ENCODE assay signal across 8 mouse cellular contexts in the genomic region with DNA sequence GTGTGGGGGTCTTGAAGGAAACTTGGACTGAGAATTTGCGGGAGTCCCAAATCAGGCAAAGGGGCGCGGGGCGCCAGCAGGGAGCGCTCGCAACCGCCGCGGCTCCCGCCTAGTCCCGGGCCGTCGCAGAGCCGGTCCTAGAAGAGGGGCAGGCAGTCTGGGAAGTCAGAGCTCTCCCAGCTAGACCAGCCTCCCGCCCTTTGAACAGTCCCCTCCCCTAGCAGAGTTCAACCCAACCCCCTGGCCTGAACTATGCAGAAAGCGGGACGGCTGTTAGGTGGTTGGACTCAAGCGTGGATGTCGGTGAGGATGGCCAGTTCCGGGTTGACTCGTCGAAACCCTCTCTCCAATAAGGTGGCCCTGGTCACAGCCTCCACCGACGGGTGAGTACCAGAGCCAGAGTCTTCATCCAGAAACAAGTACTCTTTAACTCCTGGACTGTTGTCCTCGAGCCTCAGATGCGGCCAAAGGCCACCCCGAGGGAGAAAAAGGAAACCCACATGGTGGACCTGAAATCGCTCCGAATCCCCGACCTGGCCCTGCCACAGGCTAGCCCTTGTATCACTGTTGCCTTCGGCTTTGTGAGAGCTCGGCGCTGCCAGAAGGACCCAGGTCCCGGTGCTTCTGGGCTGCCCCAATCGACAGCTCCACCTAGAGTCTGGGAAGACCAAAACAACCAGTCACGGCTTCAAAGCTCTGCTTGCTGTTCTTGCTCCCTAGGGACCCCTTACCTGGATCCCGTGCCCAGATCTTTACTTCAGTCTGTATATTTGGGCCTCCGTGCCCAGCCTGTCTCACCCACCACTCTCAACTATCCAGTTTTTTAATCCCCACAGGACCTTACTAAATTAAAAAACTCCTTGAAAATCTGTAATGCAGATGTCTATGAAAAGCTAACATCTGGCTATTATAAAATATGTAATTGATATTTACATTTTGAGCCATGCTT. TPM values are rescaled to one million over a fixed set of nuclear protein-coding genes. Genes with fewer than 3 reads are reported as not detected.
DNase-seq lines count a peak whose midpoint lies in the region; ATAC-seq and TF ChIP-seq lines count a peak whose summit lies in the region.

TSS of gene Dhrs4 (plus strand) at position 108 of the 949 bp plus-strand sequence.

- DNase-seq in CH12.LX (ENCODE audit: extremely low read depth), result peak; percentile 89
- peak; percentile 60 for DNase-seq in c-Kit-positive CD71-negative TER-119-negative erythroid progenitor cells, embryonic 14.5 days (ENCODE audit: low read depth)
- DNase-seq in kidney, postnatal 36 days, result peak; percentile 89 to 92
- peak; percentile 82 for DNase-seq in neural tube, embryonic 11.5 days (ENCODE audit: low spot score)

- peak; percentile 87 for TF ChIP-seq POLR2A in CH12.LX (IDR thresholded peaks at IDR 0.05; ENCODE audit: low read depth, low read length)

- peak; percentile 30 to 86; a peak in 3 of 4 replicates for TF ChIP-seq CTCF in CH12.LX (conservative IDR thresholded peaks at IDR 0.05 in 1 of 2, IDR thresholded peaks at IDR 0.05 in 1 of 2; ENCODE audit: low read depth in 2 of 2, low read length in 2 of 2)

- H3K79me2 ChIP-seq in CH12.LX (replicated peaks; ENCODE audit: control insufficient read depth, extremely low read depth, insufficient read depth, poor library complexity, severe bottlenecking), result 0 out of 2 replicates have a peak, but pooled peaks cover 2% of the 10 kb centered on the region

- peak within 1 kb of the TSS; percentile 47; the same call in 1 of the 2 replicates for H3K27ac ChIP-seq in CH12.LX (ENCODE audit: insufficient read depth, low read depth)
- peak within 1 kb of the TSS; percentile 73 for H3K27ac ChIP-seq in forebrain, embryonic 12.5 days
- H3K27ac ChIP-seq in heart, embryonic 16.5 days (ENCODE audit: low read length), result peak within 1 kb of the TSS; percentile 56
- H3K27ac ChIP-seq in liver, embryonic 15.5 days (replicated peaks), result peak within 1 kb of the TSS; percentile 91
- peak within 1 kb of the TSS; percentile 64; the same call in 1 of the 2 replicates for H3K27ac ChIP-seq in neural tube, embryonic 11.5 days (ENCODE audit: low read depth, low read length)
- H3K27ac ChIP-seq in stomach, embryonic 16.5 days (ENCODE audit: low read length), result peak within 1 kb of the TSS; percentile 94

- no peaks in the 10 kb centered on the region for H3K27me3 ChIP-seq in CH12.LX (replicated peaks)
- no peaks in the 10 kb centered on the region for H3K27me3 ChIP-seq in forebrain, embryonic 12.5 days
- H3K27me3 ChIP-seq in heart, embryonic 16.5 days (ENCODE audit: control insufficient read depth, insufficient read depth, low read length), result no peaks in the 10 kb centered on the region
- H3K27me3 ChIP-seq in liver, embryonic 15.5 days, result no peaks in the 10 kb centered on the region
- no peaks in the 10 kb centered on the region for H3K27me3 ChIP-seq in neural tube, embryonic 11.5 days (ENCODE audit: control insufficient read depth, insufficient read depth, low read length)
- H3K27me3 ChIP-seq in stomach, embryonic 16.5 days (ENCODE audit: control insufficient read depth, insufficient read depth, low read length), result no peaks in the 10 kb centered on the region

- peak; percentile 96 for ATAC-seq in forebrain, embryonic 12.5 days (ENCODE audit: low FRiP score)
- peak; percentile 95 for ATAC-seq in heart, embryonic 16.5 days (replicated peaks; ENCODE audit: extremely low read depth, insufficient read depth, low FRiP score)
- ATAC-seq in liver, embryonic 15.5 days (ENCODE audit: insufficient read depth), result peak; percentile 86
- peak; percentile 95 for ATAC-seq in neural tube, embryonic 11.5 days (ENCODE audit: insufficient read depth, low FRiP score, low TSS enrichment)
- peak; percentile 98 for ATAC-seq in stomach, embryonic 16.5 days (ENCODE audit: insufficient read depth, low FRiP score)

- H3K4me1 ChIP-seq in CH12.LX (ENCODE audit: control insufficient read depth in 1 of 2, insufficient read depth in 2 of 2), result peaks cover 6 to 23% of the 10 kb centered on the region in 2 experiments
- H3K4me1 ChIP-seq in forebrain, embryonic 12.5 days, result peaks cover 6% of the 10 kb centered on the region; the same call in 1 of the 2 replicates
- H3K4me1 ChIP-seq in heart, embryonic 16.5 days (ENCODE audit: control insufficient read depth, insufficient read depth, low read length), result peaks cover 8% of the 10 kb centered on the region
- H3K4me1 ChIP-seq in liver, embryonic 15.5 days (replicated peaks), result peaks cover 66% of the 10 kb centered on the region
- no peaks in the 10 kb centered on the region for H3K4me1 ChIP-seq in neural tube, embryonic 11.5 days (ENCODE audit: control insufficient read depth, insufficient read depth, low read length)
- peaks cover 5% of the 10 kb centered on the region; the same call in 1 of the 2 replicates for H3K4me1 ChIP-seq in stomach, embryonic 16.5 days (ENCODE audit: control insufficient read depth, insufficient read depth, low read length)

- peak within 1 kb of the TSS; percentile 95 for H3K9ac ChIP-seq in CH12.LX (ENCODE audit: insufficient read depth, low read depth)
- H3K9ac ChIP-seq in forebrain, embryonic 12.5 days, result peak within 1 kb of the TSS; percentile 69
- peak within 1 kb of the TSS; percentile 77 for H3K9ac ChIP-seq in heart, embryonic 16.5 days (ENCODE audit: low read length)
- H3K9ac ChIP-seq in liver, embryonic 15.5 days, result peak within 1 kb of the TSS; percentile 74
- H3K9ac ChIP-seq in neural tube, embryonic 11.5 days (ENCODE audit: low read length), result peak within 1 kb of the TSS; percentile 76
- H3K9ac ChIP-seq in stomach, embryonic 16.5 days (ENCODE audit: low read length), result peak within 1 kb of the TSS; percentile 93

- H3K4me2 ChIP-seq in CH12.LX (ENCODE audit: insufficient read depth, low read depth, poor library complexity, severe bottlenecking), result peak within 1 kb of the TSS; percentile 77
- peak within 1 kb of the TSS; percentile 67 for H3K4me2 ChIP-seq in forebrain, embryonic 12.5 days
- H3K4me2 ChIP-seq in heart, embryonic 16.5 days (ENCODE audit: low read depth, low read length), result peak within 1 kb of the TSS; percentile 75
- H3K4me2 ChIP-seq in liver, embryonic 15.5 days, result peak within 1 kb of the TSS; percentile 79
- H3K4me2 ChIP-seq in neural tube, embryonic 11.5 days (ENCODE audit: low read depth), result peak within 1 kb of the TSS; percentile 58
- H3K4me2 ChIP-seq in stomach, embryonic 16.5 days (ENCODE audit: low read depth, low read length), result peak within 1 kb of the TSS; percentile 72

- dilution Hi-C loops in CH12.LX (cut with MboI; ENCODE audit: extremely low pct_ligation_motif_present, extremely low pct_unique_long_range_greater_than_20kb, low sequenced_read_pairs), result no loop called here

- 2% methylated on average over 38 of the region's 38 CpGs for WGBS in forebrain, embryonic 12.5 days
- WGBS in heart, embryonic 16.5 days, result under 1% methylated on average over 38 of the region's 38 CpGs
- WGBS in liver, embryonic 15.5 days (ENCODE audit: insufficient replicate concordance), result under 1% methylated on average over 38 of the region's 38 CpGs
- 2% methylated on average over 38 of the region's 38 CpGs for WGBS in neural tube, embryonic 11.5 days
- 1% methylated on average over 38 of the region's 38 CpGs for WGBS in stomach, embryonic 16.5 days

- no peak; the same call in 1 of the 2 replicates for TF ChIP-seq EP300 in CH12.LX (IDR thresholded peaks at IDR 0.05; ENCODE audit: low read length)

- H3K4me3 ChIP-seq in CH12.LX (replicated peaks in 1 of 3; ENCODE audit: low read depth in 2 of 3, low read length in 2 of 3, poor library complexity in 1 of 3), result peak within 1 kb of the TSS; percentile 62 to 90 (median 79)
- H3K4me3 ChIP-seq in forebrain, embryonic 12.5 days (replicated peaks), result peak within 1 kb of the TSS; percentile 56
- H3K4me3 ChIP-seq in heart, embryonic 16.5 days (ENCODE audit: low read length), result peak within 1 kb of the TSS; percentile 78
- peak within 1 kb of the TSS; percentile 69 for H3K4me3 ChIP-seq in liver, embryonic 15.5 days (replicated peaks)
- peak within 1 kb of the TSS; percentile 57 for H3K4me3 ChIP-seq in neural tube, embryonic 11.5 days (ENCODE audit: low read depth, low read length)
- peak within 1 kb of the TSS; percentile 80 for H3K4me3 ChIP-seq in stomach, embryonic 16.5 days (replicated peaks; ENCODE audit: low read length)

- in situ Hi-C loops in CH12.LX (cut with MboI; ENCODE audit: low pct_ligation_motif_present, low pct_unique_long_range_greater_than_20kb, low sequenced_read_pairs), result no loop called here

- H3K36me3 ChIP-seq in CH12.LX (replicated peaks in 1 of 2; ENCODE audit: control insufficient read depth in 1 of 2, insufficient read depth in 1 of 2, low read length in 1 of 2), result peaks cover 6 to 29% of the 10 kb centered on the region in 2 experiments
- H3K36me3 ChIP-seq in forebrain, embryonic 12.5 days (replicated peaks), result 0 out of 2 replicates have a peak, but pooled peaks cover 4% of the 10 kb centered on the region
- no peaks in the 10 kb centered on the region for H3K36me3 ChIP-seq in heart, embryonic 16.5 days (ENCODE audit: control insufficient read depth, insufficient read depth)
- peaks cover 23% of the 10 kb centered on the region for H3K36me3 ChIP-seq in liver, embryonic 15.5 days (replicated peaks)
- no peaks in the 10 kb centered on the region for H3K36me3 ChIP-seq in neural tube, embryonic 11.5 days (ENCODE audit: control insufficient read depth, insufficient read depth, low read length)
- H3K36me3 ChIP-seq in stomach, embryonic 16.5 days (ENCODE audit: control insufficient read depth, insufficient read depth, low read length), result no peaks in the 10 kb centered on the region

- H3K9me3 ChIP-seq in CH12.LX (replicated peaks; ENCODE audit: low read length), result no peaks in the 10 kb centered on the region
- H3K9me3 ChIP-seq in forebrain, embryonic 12.5 days, result no peaks in the 10 kb centered on the region
- H3K9me3 ChIP-seq in heart, embryonic 16.5 days (replicated peaks; ENCODE audit: control insufficient read depth, low read length), result no peaks in the 10 kb centered on the region
- H3K9me3 ChIP-seq in liver, embryonic 15.5 days (replicated peaks), result no peaks in the 10 kb centered on the region
- no peaks in the 10 kb centered on the region for H3K9me3 ChIP-seq in neural tube, embryonic 11.5 days (ENCODE audit: control insufficient read depth, low read length)
- no peaks in the 10 kb centered on the region for H3K9me3 ChIP-seq in stomach, embryonic 16.5 days (replicated peaks; ENCODE audit: control insufficient read depth, low read length)

- TF ChIP-seq RAD21 in CH12.LX (IDR thresholded peaks at IDR 0.05; ENCODE audit: low read depth, low read length), result peak; percentile 56

RNA-seq across cellular contexts. Expression of gene Dhrs4, which starts in this region (rescaled TPM):
- total RNA-seq in CH12.LX (2012; rRNA removed) (37.3 and 40.3 TPM in 2 replicates), CH12.LX (2014; rRNA removed) (24.7 and 27.9 TPM in 2 replicates)
- polyA plus RNA-seq in CH12.LX (2012; ENCODE audit: insufficient read length, low read depth), result 60.2 and 77.6 TPM in 2 replicates
- 52.5 and 59.9 TPM in 2 replicates for polyA plus RNA-seq in forebrain, embryonic 12.5 days (2016; fragmentation: Nextera tagmentation; extraction: Ambion mirVana)
- 67.2 and 68.9 TPM in 2 replicates for polyA plus RNA-seq in heart, embryonic 16.5 days (2015; fragmentation: Nextera tagmentation; extraction: Ambion mirVana)
- polyA plus RNA-seq in liver, embryonic 15.5 days (2015; fragmentation: Nextera tagmentation; extraction: Ambion mirVana), result 77.8 and 86.8 TPM in 2 replicates
- 33.2 and 36.5 TPM in 2 replicates for polyA plus RNA-seq in neural tube, embryonic 11.5 days (2014; fragmentation: Nextera tagmentation; extraction: Ambion mirVana)
- polyA plus RNA-seq in stomach, embryonic 16.5 days (2015; fragmentation: Nextera tagmentation; extraction: Ambion mirVana), result 108 and 109 TPM in 2 replicates

Comparison
In these comparisons a context has a peak if more than half of its experiments do, and no peak if none do; other contexts are left out.
1. Peak in every context shown above with its lines: DNase-seq, ATAC-seq, H3K4me3 ChIP-seq and H3K27ac ChIP-seq.